Mouse (Mus musculus) spleen, adult 2 months (tissue): ENCODE results near the gene Klrb1a.

Experiments used
- CTCF ChIP-seq: fragments of 200-500 bp; IDR thresholded peaks from 2 replicates; pipeline ENCODE4 v1.5.1; 2011; ENCODE audit warnings: mild to moderate bottlenecking, inconsistent platforms; ENCODE audit not compliant: insufficient read depth, insufficient read length, insufficient replicate concordance; ENCODE audit errors: extremely low read depth
- POLR2A ChIP-seq: fragments of 200-500 bp; IDR thresholded peaks from 2 replicates; pipeline ENCODE4 v1.6.1; 2011; ENCODE audit warnings: low read depth, low read length, inconsistent platforms

- TF ChIP-seq CTCF (no peak), POLR2A (no peak)
Measured at GRCm38 (mm10) chr6:128566589-128566988, 56.7 kb downstream of the Klrb1a start.
